Mouse (Mus musculus): ENCODE measurements around the gene Pkd1.

DNA sequence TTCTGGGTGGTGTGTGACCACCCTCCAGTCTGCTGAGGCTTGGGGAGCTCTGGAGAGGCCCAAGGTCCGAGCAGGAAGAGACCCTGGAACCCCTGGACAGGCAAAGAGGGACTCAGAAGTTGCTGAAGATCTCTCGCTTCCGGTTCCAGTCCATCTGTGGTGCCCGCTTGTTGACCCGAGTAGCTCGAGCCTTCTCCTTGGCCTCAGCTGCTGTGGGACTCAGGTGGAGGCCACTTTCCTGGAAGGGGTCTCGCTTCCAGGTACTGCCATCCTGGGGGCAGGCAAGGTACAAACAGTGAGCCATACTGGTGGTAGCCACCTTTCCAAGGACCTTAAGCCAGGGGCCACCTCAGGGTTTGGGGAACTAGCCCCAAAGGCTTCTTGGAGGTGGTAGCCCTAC, 90.5 kb downstream of the Pkd1 start:
- no peak for TF ChIP-seq CTCF (IDR thresholded peaks at IDR 0.05; ENCODE audit: extremely low read depth, insufficient read depth, low read length)
- no peak for TF ChIP-seq POLR2A (IDR thresholded peaks at IDR 0.05; ENCODE audit: extremely low read depth, insufficient read depth, low read length)

Measured in cortical plate, adult 2 months (tissue).